In the genomic region with DNA sequence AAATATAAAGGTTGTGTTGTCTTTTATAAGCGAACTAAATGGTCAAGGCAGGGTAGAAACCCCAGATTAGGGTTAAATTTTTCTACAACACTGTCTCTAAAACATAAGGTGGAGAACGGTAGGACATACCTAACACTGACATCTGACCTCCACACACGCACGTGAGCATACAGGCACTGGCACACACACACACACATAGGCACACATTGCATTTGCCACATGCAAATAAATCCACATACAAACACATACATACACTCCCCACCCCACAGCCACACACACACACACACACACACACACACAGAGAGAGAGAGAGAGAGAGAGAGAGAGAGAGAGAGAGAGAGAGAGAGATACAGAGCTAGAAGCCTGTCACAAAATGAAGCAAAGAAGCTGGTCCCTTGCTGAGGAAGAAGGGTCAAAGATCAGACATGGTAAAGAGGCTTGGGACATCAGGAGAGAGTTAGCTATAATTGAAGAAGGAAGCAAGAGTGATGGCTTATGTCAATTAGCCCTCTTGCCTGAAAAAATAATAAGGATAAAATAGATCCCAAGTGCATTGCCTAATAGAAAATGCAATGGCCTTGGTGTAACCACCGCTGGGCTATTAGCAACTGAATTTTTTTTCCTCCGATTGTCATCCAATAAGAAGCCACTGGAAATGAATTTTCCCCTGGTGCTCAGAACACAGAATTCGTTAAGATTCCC, we compare ENCODE assay signal across 24 mouse cellular contexts. TPM values are rescaled to one million over a fixed set of nuclear protein-coding genes. Genes with fewer than 3 reads are reported as not detected.
DNase-seq lines count a peak whose midpoint lies in the region; ATAC-seq lines count a peak whose summit lies in the region.
"Had no signal": no experiment of that assay in that cellular context is flagged by ENCODE, and none has a peak within 500 bp of the region (broad histone marks: within the 10 kb centered on the region; RNA-seq: fewer than 3 reads in every experiment).

No protein-coding gene starts in this region.

- H3K9me3 ChIP-seq in neural tube, embryonic 11.5 days (ENCODE audit: control insufficient read depth, low read length): no peaks in the 10 kb centered on the region
- H3K9me3 ChIP-seq in midbrain, embryonic 14.5 days (ENCODE audit: control insufficient read depth, low read length): no peaks in the 10 kb centered on the region
- no peaks in the 10 kb centered on the region for H3K9me3 ChIP-seq in neural tube, embryonic 15.5 days (replicated peaks)
- H3K9me3 ChIP-seq: embryonic facial prominence, embryonic 13.5 days; heart, embryonic 15.5 days; kidney, embryonic 15.5 days; limb, embryonic 13.5 days; lung, embryonic 15.5 days had no signal

- no peaks in the 10 kb centered on the region for H3K36me3 ChIP-seq in neural tube, embryonic 11.5 days (ENCODE audit: control insufficient read depth, insufficient read depth, low read length)
- peaks cover 21% of the 10 kb centered on the region for H3K36me3 ChIP-seq in midbrain, embryonic 14.5 days (ENCODE audit: control insufficient read depth, insufficient read depth, low read length)
- H3K36me3 ChIP-seq in neural tube, embryonic 15.5 days: 0 out of 2 replicates have a peak, but pooled peaks cover 4% of the 10 kb centered on the region
- H3K36me3 ChIP-seq: embryonic facial prominence, embryonic 13.5 days; heart, embryonic 15.5 days; kidney, embryonic 15.5 days; limb, embryonic 13.5 days; lung, embryonic 15.5 days had no signal

- no peaks in the 10 kb centered on the region for H3K27me3 ChIP-seq in neural tube, embryonic 11.5 days (ENCODE audit: control insufficient read depth, insufficient read depth, low read length)
- no peaks in the 10 kb centered on the region for H3K27me3 ChIP-seq in midbrain, embryonic 14.5 days (ENCODE audit: control insufficient read depth, insufficient read depth, low read length)
- no peaks in the 10 kb centered on the region for H3K27me3 ChIP-seq in neural tube, embryonic 15.5 days (replicated peaks)
- H3K27me3 ChIP-seq: embryonic facial prominence, embryonic 13.5 days; heart, embryonic 15.5 days; kidney, embryonic 15.5 days; limb, embryonic 13.5 days; lung, embryonic 15.5 days; Patski had no signal

- 78% methylated on average over 7 of the region's 7 CpGs for WGBS in neural tube, embryonic 11.5 days
- 60% methylated on average over 7 of the region's 7 CpGs for WGBS in midbrain, embryonic 14.5 days
- WGBS in neural tube, embryonic 15.5 days: 46% methylated on average over 7 of the region's 7 CpGs

- ATAC-seq in neural tube, embryonic 11.5 days (ENCODE audit: insufficient read depth, low FRiP score, low TSS enrichment): peak; percentile 28; the same call in 1 of the 2 replicates
- ATAC-seq in midbrain, embryonic 14.5 days (ENCODE audit: low FRiP score, low TSS enrichment): no peak; the same call in 1 of the 2 replicates
- ATAC-seq in neural tube, embryonic 15.5 days (ENCODE audit: low FRiP score): peak; percentile 62
- ATAC-seq: CD4-positive, CD25-positive, alpha-beta regulatory T cell, adult 4 months; intestine, embryonic 16.5 days; Patski had no signal

- DNase-seq in embryo, embryonic 11 days: peak; percentile 5
- DNase-seq in embryo, embryonic 10 days (ENCODE audit: low spot score): no peak
- DNase-seq in neural tube, embryonic 11.5 days (ENCODE audit: low spot score): no peak
- DNase-seq in neural tube, embryonic 10.5 days (ENCODE audit: extremely low spot score, low spot score): no peak
- DNase-seq in midbrain, embryonic 14.5 days: peak; percentile 50
- no peak for DNase-seq in ovary, postnatal 36 days (ENCODE audit: low spot score)
- no peak for DNase-seq in adrenal gland, postnatal 10 days
- DNase-seq: adrenal gland, adult 8-10 months; cerebellum, adult 11-12 months; cerebellum, postnatal 25 days; gastrocnemius, postnatal 25 days; heart, postnatal 4 days; lung, postnatal 4 days; right cerebral cortex, postnatal 14 days had no signal

- no peak overlapping the region for H3K9ac ChIP-seq in neural tube, embryonic 11.5 days (ENCODE audit: low read length)
- H3K9ac ChIP-seq in midbrain, embryonic 14.5 days (replicated peaks; ENCODE audit: low read length): no peak overlapping the region
- no peak overlapping the region for H3K9ac ChIP-seq in neural tube, embryonic 15.5 days (replicated peaks)
- H3K9ac ChIP-seq: embryonic facial prominence, embryonic 13.5 days; heart, embryonic 15.5 days; kidney, embryonic 15.5 days; limb, embryonic 13.5 days; liver, embryonic 14.5 days; lung, embryonic 15.5 days had no signal

- no peak overlapping the region for H3K27ac ChIP-seq in neural tube, embryonic 11.5 days (ENCODE audit: low read depth, low read length)
- H3K27ac ChIP-seq in midbrain, embryonic 14.5 days (replicated peaks; ENCODE audit: low read depth, low read length): peak overlapping the region; percentile 72; the same call in 1 of the 2 replicates
- peak overlapping the region; percentile 77 for H3K27ac ChIP-seq in neural tube, embryonic 15.5 days (replicated peaks)
- H3K27ac ChIP-seq: embryonic facial prominence, embryonic 13.5 days; heart, embryonic 15.5 days; kidney, embryonic 15.5 days; limb, embryonic 13.5 days; liver, embryonic 14.5 days; lung, embryonic 15.5 days had no signal

- H3K4me3 ChIP-seq in neural tube, embryonic 11.5 days (ENCODE audit: low read depth, low read length): no peak overlapping the region
- no peak overlapping the region for H3K4me3 ChIP-seq in midbrain, embryonic 14.5 days (replicated peaks; ENCODE audit: low read depth, low read length)
- H3K4me3 ChIP-seq in neural tube, embryonic 15.5 days (replicated peaks): no peak overlapping the region
- H3K4me3 ChIP-seq: embryonic facial prominence, embryonic 13.5 days; heart, embryonic 15.5 days; kidney, embryonic 15.5 days; limb, embryonic 13.5 days; lung, embryonic 15.5 days had no signal

- no peak overlapping the region for H3K4me2 ChIP-seq in neural tube, embryonic 11.5 days (ENCODE audit: low read depth)
- H3K4me2 ChIP-seq in midbrain, embryonic 14.5 days (ENCODE audit: low read length): no peak overlapping the region
- H3K4me2 ChIP-seq in neural tube, embryonic 15.5 days: no peak overlapping the region
- H3K4me2 ChIP-seq: embryonic facial prominence, embryonic 13.5 days; heart, embryonic 15.5 days; kidney, embryonic 15.5 days; limb, embryonic 13.5 days; lung, embryonic 15.5 days had no signal

- no peaks in the 10 kb centered on the region for H3K4me1 ChIP-seq in neural tube, embryonic 11.5 days (ENCODE audit: control insufficient read depth, insufficient read depth, low read length)
- H3K4me1 ChIP-seq in midbrain, embryonic 14.5 days (ENCODE audit: control insufficient read depth, insufficient read depth, low read length): peaks cover 16% of the 10 kb centered on the region
- H3K4me1 ChIP-seq in neural tube, embryonic 15.5 days: peaks cover 28% of the 10 kb centered on the region
- H3K4me1 ChIP-seq: embryonic facial prominence, embryonic 13.5 days; heart, embryonic 15.5 days; kidney, embryonic 15.5 days; limb, embryonic 13.5 days; lung, embryonic 15.5 days had no signal

RNA-seq across cellular contexts. Expression of gene Kcnk10, which starts 58.1 kb away (rescaled TPM):
- 21.3 and 22.8 TPM in 2 replicates for polyA plus RNA-seq in neural tube, embryonic 11.5 days (2014; fragmentation: Nextera tagmentation; extraction: Ambion mirVana)
- 49.1 and 53.6 TPM in 2 replicates for polyA plus RNA-seq in midbrain, embryonic 14.5 days (2014; fragmentation: Nextera tagmentation; extraction: Ambion mirVana)
- 30.0 and 31.5 TPM in 2 replicates for polyA plus RNA-seq in neural tube, embryonic 15.5 days (2015; fragmentation: Nextera tagmentation; extraction: Ambion mirVana)
- total RNA-seq in adrenal gland, postnatal 10 days (2021): 1 to 10 TPM in 1 of 2 experiments, under 1 TPM in 1; 0.81 to 1.9 TPM
- total RNA-seq: gastrocnemius, postnatal 25 days; heart, postnatal 4 days had no signal
- polyA plus RNA-seq: liver, embryonic 14.5 days had no signal

Comparison
In these comparisons a context has a peak if more than half of its experiments do, and no peak if none do; other contexts are left out.
1. DNase-seq: peak in embryo, embryonic 11 days (single experiment) and midbrain, embryonic 14.5 days (single experiment); none in embryo, embryonic 10 days (single experiment), neural tube, embryonic 11.5 days (single experiment), neural tube, embryonic 10.5 days (single experiment), ovary, postnatal 36 days (single experiment) and adrenal gland, postnatal 10 days (single experiment).